Mouse (Mus musculus) liver, postnatal 0 days (tissue): Measurements from ENCODE around the gene Tuba1c.

ENCODE experiments used
- CTCF ChIP-seq: sonication (generic); IDR thresholded peaks from 2 replicates; pipeline ENCODE4 v1.5.1; 2016; ENCODE audit warnings: antibody characterized with exemption, low read depth
- EP300 ChIP-seq: IDR thresholded peaks from 2 replicates; pipeline ENCODE4 v1.6.1; 2016; ENCODE audit warnings: antibody characterized with exemption, low read depth, mild to moderate bottlenecking

DNA sequence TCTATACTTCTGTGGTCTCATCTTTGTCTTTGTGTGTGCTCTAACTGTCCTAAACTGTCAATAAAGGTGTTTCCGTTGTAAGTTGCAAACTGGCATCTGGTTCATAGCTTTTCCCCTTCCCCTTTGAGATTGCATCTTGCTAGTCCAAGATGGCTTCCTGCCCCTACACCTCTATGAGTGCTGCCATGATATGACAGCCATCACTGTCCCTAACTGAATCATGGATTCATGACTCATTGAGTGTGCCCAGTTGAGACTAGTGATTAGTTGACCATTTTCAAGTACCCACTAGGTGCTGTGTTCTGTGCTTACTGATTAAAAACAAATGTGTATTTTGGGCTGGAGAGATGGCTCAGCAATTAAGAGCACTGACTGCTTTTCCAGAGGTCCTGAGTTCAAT lies 8.3 kb downstream of the Tuba1c start:
- TF ChIP-seq CTCF (no peak), EP300 (no peak)
